Mouse (Mus musculus): ENCODE measurements at regions not wholly inside any gene's neighbourhood (a gene's known extent, or its start where the extent isn't known, plus 50 kb on each side); places are given as distances from the start of the nearest gene placed in this dataset.
"Not testable (repeated sequence)": the region's sequence is repeated elsewhere in the genome, so short reads cannot be mapped to it uniquely, and the experiment has no call there.

DNA sequence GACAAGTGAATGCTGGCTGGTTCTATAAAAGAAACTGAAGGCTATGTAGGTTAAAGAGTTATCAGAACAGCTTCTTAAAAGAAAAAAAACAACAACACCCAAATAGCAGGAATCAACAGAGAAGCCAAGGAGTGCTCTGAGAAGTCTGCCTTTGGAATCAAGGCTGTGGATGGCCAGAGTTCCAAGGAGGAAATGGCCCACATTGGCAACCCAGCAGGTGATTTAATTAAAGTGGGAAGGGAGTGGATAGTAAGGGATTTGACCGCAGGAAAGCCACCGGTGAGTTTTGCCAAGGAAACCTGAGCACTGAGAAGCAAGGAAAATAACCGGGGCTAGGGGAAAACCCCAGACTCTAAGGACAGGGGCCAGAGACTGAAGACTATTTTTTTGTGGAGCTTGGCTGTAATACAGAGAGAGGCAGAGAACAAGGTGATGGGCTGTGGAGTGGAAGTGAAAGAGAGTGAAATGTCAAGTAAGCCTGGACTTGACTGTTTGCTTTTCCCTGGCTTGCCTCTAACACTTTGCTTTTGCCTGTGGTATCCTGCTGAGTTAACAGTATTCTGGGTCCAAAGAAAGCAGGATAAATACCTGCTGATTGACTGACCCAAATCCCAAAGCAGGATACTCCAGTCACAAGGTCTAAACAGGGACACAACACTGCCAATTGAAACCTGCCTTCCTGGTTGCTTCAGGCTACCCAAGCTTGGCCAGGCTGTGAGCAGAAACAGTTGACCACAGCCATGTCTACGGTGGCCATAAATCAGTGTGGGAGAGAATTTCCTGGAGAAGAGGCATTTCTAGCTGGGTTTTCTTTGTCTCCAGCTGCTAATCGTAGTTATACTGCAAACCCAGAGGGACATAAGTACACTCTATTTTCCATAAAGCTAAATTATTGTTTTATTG lies 125.9 kb downstream of the Arrdc3 start:
- DNase-seq (ENCODE audit: low spot score in 2 of 2), result no peak

DNA sequence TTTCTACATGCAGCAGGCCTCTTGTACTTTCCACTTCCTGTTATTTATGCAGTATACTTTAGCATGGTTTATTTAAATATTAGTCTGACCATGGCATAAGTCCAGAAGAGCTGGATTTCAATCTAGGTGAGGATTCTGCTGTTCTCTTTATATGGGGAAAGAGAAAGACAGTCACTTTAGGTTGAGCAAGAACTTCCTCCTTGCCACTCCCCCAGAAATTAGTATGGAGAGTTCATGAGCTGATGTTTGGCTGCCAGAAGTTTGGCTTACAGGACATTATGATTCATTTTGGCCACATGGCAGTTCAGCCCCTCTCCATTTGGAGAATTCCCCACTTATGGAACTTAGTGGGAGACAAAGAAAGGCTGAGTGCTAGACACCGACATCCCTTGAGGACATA lies 130.8 kb downstream of the Arrdc3 start:
- DNase-seq (ENCODE audit: low spot score in 2 of 2), result no peak

DNA sequence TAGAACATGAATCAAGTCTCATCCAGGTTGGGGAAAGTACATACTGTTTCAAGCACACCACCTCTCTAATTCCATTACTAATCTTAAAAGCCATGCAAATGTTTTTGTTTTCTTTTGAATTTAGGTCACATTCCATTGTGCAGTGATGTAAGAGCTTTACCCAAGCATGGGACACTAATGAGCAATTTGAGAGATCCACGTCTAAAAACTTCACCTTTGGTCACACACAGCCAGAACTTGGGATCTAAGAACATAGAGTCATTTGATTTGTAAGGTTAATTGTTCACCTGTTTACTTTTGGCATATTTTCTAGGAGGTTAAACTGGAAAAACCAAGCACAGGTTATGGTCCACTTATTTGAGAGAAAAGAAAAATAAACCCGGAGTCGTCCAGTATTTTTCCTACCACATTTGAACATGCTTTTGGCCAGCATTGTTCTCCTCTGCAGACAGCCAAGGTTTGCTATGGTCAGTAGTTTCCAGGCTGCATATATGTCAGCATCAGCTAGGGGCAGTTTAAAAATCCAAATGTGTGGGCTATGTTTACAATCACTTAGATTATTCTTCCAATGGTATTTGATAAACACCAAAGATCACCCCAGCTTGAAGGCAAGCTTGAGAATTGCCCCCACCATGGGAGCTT lies 137.0 kb downstream of the Arrdc3 start:
- no peak for DNase-seq (ENCODE audit: low spot score in 2 of 2)

DNA sequence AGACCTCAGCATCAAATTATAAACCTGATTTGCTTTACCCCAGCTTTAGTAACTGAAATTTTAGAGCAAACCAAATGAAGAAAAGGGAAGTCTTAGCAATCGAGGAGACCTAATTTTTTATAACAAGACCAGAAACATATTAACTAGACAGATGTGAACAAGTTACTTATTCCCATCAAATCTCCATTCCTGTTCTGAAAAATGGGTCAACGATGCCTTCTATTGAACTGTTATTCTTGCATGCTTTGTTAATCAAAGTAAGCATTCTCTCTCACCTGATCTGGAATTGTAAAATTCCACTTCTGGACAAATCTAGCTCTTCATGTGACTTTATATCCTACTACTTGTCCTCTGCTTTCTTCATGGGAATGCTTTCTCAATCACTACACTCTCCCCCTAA lies 137.6 kb downstream of the Arrdc3 start:
- DNase-seq (ENCODE audit: low spot score in 2 of 2), result no peak

DNA sequence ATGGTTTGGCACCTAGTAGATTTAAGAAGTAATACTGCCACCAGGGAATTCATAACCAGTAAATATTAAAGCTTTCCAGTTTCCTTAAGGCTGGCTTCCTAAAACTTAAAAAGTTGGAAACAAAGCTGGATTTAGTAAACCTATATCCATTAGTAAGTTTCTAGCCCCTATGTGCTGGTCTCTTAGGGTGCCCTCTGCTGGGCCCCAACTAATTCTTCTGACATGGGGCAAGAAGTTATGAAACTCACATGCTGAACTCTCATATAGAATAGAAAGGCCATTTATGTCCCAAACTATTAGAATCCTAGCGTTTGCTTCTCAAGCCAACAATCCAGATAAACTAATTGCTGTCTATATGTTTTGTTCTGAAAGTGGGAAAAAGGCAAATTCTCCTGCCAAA lies 139.2 kb downstream of the Arrdc3 start:
- no peak for DNase-seq (ENCODE audit: low spot score in 2 of 2)

DNA sequence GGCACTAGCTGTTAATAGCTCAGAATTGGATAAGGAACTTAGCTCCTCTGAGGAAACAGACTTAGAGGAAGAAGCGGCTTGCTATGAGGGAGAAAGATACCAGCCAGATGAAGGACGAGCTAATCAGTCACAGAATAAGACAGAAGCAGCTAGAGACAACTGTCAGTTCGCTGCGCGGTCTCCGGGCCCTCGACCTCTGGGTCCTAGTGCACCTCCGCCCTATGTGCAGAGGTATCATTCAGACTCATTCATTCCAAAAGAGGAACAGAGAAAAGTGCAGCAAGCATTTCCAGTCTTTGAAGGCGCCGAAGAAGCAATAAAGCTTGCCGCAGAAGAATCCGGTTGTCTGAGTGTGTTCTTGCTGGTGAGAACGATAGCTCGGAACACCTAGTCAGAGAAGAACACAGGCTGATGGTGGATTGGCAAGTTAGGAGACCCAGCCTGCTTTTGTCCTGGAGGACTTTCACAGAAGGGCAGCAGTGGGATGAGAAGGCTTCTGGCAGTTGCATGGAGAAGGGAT lies 142.1 kb downstream of the Arrdc3 start:
- not testable (repeated sequence) for DNase-seq (ENCODE audit: low spot score in 2 of 2)

DNA sequence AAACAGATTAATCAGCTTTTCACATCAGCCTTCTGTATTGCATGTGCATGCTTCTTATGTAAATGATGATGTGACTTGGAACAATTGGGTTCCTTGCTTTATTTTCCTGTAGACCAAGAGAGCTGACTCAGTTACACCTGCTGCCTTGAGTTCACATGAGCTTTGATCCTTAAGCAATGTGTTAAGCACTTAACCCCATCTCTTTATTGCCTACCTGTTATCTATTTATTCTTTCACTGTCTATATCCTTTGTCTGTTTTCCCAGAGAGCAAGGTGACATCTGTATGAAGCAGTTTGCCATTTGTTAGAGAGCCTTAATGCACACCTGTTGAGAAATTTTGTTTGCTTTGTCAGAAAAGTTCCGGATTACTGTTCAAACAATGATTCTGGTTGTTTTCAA lies 154.1 kb downstream of the Arrdc3 start:
- DNase-seq (ENCODE audit: low spot score in 2 of 2), result no peak

DNA sequence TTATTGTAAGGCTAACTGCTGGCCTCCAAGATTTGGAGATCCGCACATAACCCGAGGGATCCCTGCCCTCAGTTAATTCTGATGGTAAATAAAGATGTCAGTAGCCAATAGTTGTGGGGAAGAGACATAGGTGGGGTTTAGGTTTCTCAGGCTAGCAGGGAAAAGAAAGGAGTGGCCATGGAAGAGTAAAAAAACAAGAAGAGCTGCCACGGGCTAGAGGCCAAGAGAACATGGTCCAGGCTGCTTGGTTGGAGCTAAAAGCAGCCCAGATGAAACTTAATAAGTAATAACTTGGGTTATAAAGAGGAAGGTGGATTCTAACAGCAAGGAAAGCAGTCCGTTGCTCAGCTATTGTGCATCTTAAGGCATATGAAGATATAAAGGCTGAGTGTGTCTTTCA lies 155.6 kb downstream of the Arrdc3 start:
- DNase-seq (ENCODE audit: low spot score in 2 of 2), result no peak

DNA sequence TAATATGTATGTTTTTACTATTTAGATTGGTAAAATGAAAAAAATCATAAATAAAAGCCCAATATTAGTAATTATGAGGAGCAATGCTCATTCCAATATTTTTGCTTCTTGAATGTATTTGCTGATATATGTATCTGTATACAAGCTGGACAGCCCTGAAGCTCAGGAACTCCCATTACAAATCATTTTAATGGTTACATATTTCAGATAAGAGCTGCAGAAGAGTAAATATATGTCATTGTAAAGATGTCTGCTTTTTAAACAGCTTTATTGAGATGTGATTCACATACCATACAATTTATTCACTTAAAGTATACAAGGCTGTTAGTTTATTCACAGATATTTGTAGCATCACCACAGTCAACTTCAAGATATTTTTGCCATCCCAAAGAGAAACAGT lies 157.3 kb downstream of the Arrdc3 start:
- DNase-seq (ENCODE audit: low spot score in 2 of 2), result no peak

DNA sequence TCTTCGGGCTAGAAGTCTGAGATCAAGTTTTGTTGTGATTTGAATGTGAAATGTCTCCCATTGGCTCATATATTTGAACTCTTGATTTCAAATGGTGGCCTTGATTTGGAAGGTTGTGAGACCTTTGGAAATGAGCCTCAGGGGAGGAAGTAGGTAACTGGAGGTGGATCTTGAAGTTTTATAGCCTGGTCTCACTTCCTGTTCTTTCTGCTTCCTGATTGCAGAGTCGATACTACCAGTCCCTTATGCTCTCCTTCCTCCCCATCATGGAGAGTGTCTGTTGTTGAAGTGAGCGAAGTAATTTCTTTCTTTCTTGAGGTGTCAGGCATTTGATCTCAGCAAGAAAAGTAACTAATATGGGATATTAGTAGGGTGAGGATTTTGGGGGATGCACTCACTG lies 158.5 kb downstream of the Arrdc3 start:
- DNase-seq (ENCODE audit: low spot score in 2 of 2), result no peak

Measured in layer of hippocampus, postnatal 14 days (tissue).